Mouse (Mus musculus): ENCODE data around the gene Abt1. TPM values are rescaled to one million over a fixed set of nuclear protein-coding genes. Genes with fewer than 3 reads are reported as not detected.

Gene Abt1
- total RNA-seq, 1 experiment: 15.5 TPM

- H3K36me3 ChIP-seq (ENCODE audit: control insufficient read depth, insufficient read depth, low read length, poor library complexity, severe bottlenecking): no peaks in the 10 kb centered on the region
- H3K9ac ChIP-seq (ENCODE audit: insufficient read depth, low read depth, low read length, poor library complexity, severe bottlenecking): no peak overlapping the region; the same call in 1 of the 2 replicates
- no peaks in the 10 kb centered on the region for H3K9me3 ChIP-seq (ENCODE audit: control insufficient read depth, insufficient read depth, low read depth, low read length)
- TF ChIP-seq HCFC1 (IDR thresholded peaks at IDR 0.05; ENCODE audit: borderline replicate concordance, insufficient read depth, low read length) (no peak), ZC3H11A (IDR thresholded peaks at IDR 0.05; ENCODE audit: borderline replicate concordance, low read depth, low read length) (no peak), CHD2 (IDR thresholded peaks at IDR 0.05; ENCODE audit: low read depth, low read length) (no peak), MAFK (IDR thresholded peaks at IDR 0.05; ENCODE audit: insufficient read depth, low read depth, low read length) (no peak), ZNF384 (IDR thresholded peaks at IDR 0.05; ENCODE audit: low read depth, low read length) (no peak)
- in situ Hi-C loops (cut with MboI; ENCODE audit: low sequenced_read_pairs in 2 of 2, unreplicated experiment in 2 of 2): loop anchor here (5.0 to 25.0 kb wide), 2 partner anchors 87 to 1518 kb away; no protein-coding TSS in a partner anchor
- no peak for DNase-seq (ENCODE audit: low read depth, low spot score)
- H3K4me3 ChIP-seq (ENCODE audit: insufficient read depth in 1 of 2, low read depth in 1 of 2, low read length in 2 of 2, poor library complexity in 1 of 2, severe bottlenecking in 1 of 2): peak overlapping the region; percentile 71 to 75
- H3K4me1 ChIP-seq (ENCODE audit: control insufficient read depth in 2 of 2, insufficient read depth in 2 of 2, low read length in 2 of 2, poor library complexity in 1 of 2): 0 out of 4 replicates have a peak, but pooled peaks cover 0 to 2% of the 10 kb centered on the region in 2 experiments
- H3K27ac ChIP-seq (ENCODE audit: insufficient read depth, low read depth, low read length, poor library complexity, severe bottlenecking): no peak overlapping the region
Measured at GRCm38 (mm10) chr13:23429771-23430380, 6.2 kb upstream of the Abt1 start.

GRCm38 (mm10) chr13:23428166-23428993 lies 4.7 kb upstream of the Abt1 start:
- Histone ChIP-seq H3K27ac (ENCODE audit: insufficient read depth, low read depth, low read length, poor library complexity, severe bottlenecking) (no peak overlapping the region), H3K4me3 (ENCODE audit: insufficient read depth in 1 of 2, low read depth in 1 of 2, low read length in 2 of 2, poor library complexity in 1 of 2, severe bottlenecking in 1 of 2) (no peak overlapping the region), H3K36me3 (ENCODE audit: control insufficient read depth, insufficient read depth, low read length, poor library complexity, severe bottlenecking) (no peaks in the 10 kb centered on the region), H3K4me1 (ENCODE audit: control insufficient read depth in 2 of 2, insufficient read depth in 2 of 2, low read length in 2 of 2, poor library complexity in 1 of 2) (0 out of 4 replicates have a peak, but pooled peaks cover 0 to 2% of the 10 kb centered on the region in 2 experiments), H3K9ac (ENCODE audit: insufficient read depth, low read depth, low read length, poor library complexity, severe bottlenecking) (no peak overlapping the region), H3K9me3 (ENCODE audit: control insufficient read depth, insufficient read depth, low read depth, low read length) (no peaks in the 10 kb centered on the region)
- in situ Hi-C loops (cut with MboI; ENCODE audit: low sequenced_read_pairs in 2 of 2, unreplicated experiment in 2 of 2): loop anchor here (5.0 to 25.0 kb wide), 2 partner anchors 89 to 1516 kb away; no protein-coding TSS in a partner anchor
- TF ChIP-seq CHD2 (IDR thresholded peaks at IDR 0.05; ENCODE audit: low read depth, low read length): no peak
- no peak for TF ChIP-seq ZNF384 (IDR thresholded peaks at IDR 0.05; ENCODE audit: low read depth, low read length)
- no peak for TF ChIP-seq MAFK (IDR thresholded peaks at IDR 0.05; ENCODE audit: insufficient read depth, low read depth, low read length)
- TF ChIP-seq HCFC1 (IDR thresholded peaks at IDR 0.05; ENCODE audit: borderline replicate concordance, insufficient read depth, low read length): no peak
- no peak for TF ChIP-seq ZC3H11A (IDR thresholded peaks at IDR 0.05; ENCODE audit: borderline replicate concordance, low read depth, low read length)
- no peak for DNase-seq (ENCODE audit: low read depth, low spot score)

GRCm38 (mm10) chr13:23427401-23427910 lies 3.8 kb upstream of the Abt1 start:
- H3K4me1 ChIP-seq (ENCODE audit: control insufficient read depth in 2 of 2, insufficient read depth in 2 of 2, low read length in 2 of 2, poor library complexity in 1 of 2): peaks cover 0 to 6% of the 10 kb centered on the region in 2 experiments; a peak in 1 of 4 replicates

GRCm38 (mm10) chr13:23426922-23427321 lies 3.3 kb upstream of the Abt1 start:
- TF ChIP-seq ZNF384 (IDR thresholded peaks at IDR 0.05; ENCODE audit: low read depth, low read length) (no peak), CHD2 (IDR thresholded peaks at IDR 0.05; ENCODE audit: low read depth, low read length) (no peak), HCFC1 (IDR thresholded peaks at IDR 0.05; ENCODE audit: borderline replicate concordance, insufficient read depth, low read length) (no peak), ZC3H11A (IDR thresholded peaks at IDR 0.05; ENCODE audit: borderline replicate concordance, low read depth, low read length) (no peak), MAFK (IDR thresholded peaks at IDR 0.05; ENCODE audit: insufficient read depth, low read depth, low read length) (no peak)
- in situ Hi-C loops (cut with MboI; ENCODE audit: low sequenced_read_pairs in 2 of 2, unreplicated experiment in 2 of 2): loop anchor here (5.0 to 25.0 kb wide), 2 partner anchors 90 to 1515 kb away; no protein-coding TSS in a partner anchor
- Histone ChIP-seq H3K4me3 (ENCODE audit: insufficient read depth in 1 of 2, low read depth in 1 of 2, low read length in 2 of 2, poor library complexity in 1 of 2, severe bottlenecking in 1 of 2) (no peak overlapping the region), H3K9me3 (ENCODE audit: control insufficient read depth, insufficient read depth, low read depth, low read length) (no peaks in the 10 kb centered on the region), H3K36me3 (ENCODE audit: control insufficient read depth, insufficient read depth, low read length, poor library complexity, severe bottlenecking) (peaks cover 7% of the 10 kb centered on the region), H3K4me1 (ENCODE audit: control insufficient read depth in 2 of 2, insufficient read depth in 2 of 2, low read length in 2 of 2, poor library complexity in 1 of 2) (peaks cover 0 to 11% of the 10 kb centered on the region in 2 experiments; a peak in 1 of 4 replicates), H3K9ac (ENCODE audit: insufficient read depth, low read depth, low read length, poor library complexity, severe bottlenecking) (no peak overlapping the region), H3K27ac (ENCODE audit: insufficient read depth, low read depth, low read length, poor library complexity, severe bottlenecking) (no peak overlapping the region)
- DNase-seq (ENCODE audit: low read depth, low spot score): no peak

More at GRCm38 (mm10) chr13:23427401-23427910, 3.8 kb upstream of the Abt1 start:
- Histone ChIP-seq H3K4me3 (ENCODE audit: insufficient read depth in 1 of 2, low read depth in 1 of 2, low read length in 2 of 2, poor library complexity in 1 of 2, severe bottlenecking in 1 of 2) (no peak overlapping the region), H3K36me3 (ENCODE audit: control insufficient read depth, insufficient read depth, low read length, poor library complexity, severe bottlenecking) (peaks cover 2% of the 10 kb centered on the region; the same call in 1 of the 2 replicates), H3K27ac (ENCODE audit: insufficient read depth, low read depth, low read length, poor library complexity, severe bottlenecking) (no peak overlapping the region), H3K9me3 (ENCODE audit: control insufficient read depth, insufficient read depth, low read depth, low read length) (no peaks in the 10 kb centered on the region), H3K9ac (ENCODE audit: insufficient read depth, low read depth, low read length, poor library complexity, severe bottlenecking) (no peak overlapping the region)
- no peak for DNase-seq (ENCODE audit: low read depth, low spot score)
- in situ Hi-C loops (cut with MboI; ENCODE audit: low sequenced_read_pairs in 2 of 2, unreplicated experiment in 2 of 2): loop anchor here (5.0 to 25.0 kb wide), 2 partner anchors 90 to 1515 kb away; no protein-coding TSS in a partner anchor
- TF ChIP-seq ZNF384 (IDR thresholded peaks at IDR 0.05; ENCODE audit: low read depth, low read length) (no peak), CHD2 (IDR thresholded peaks at IDR 0.05; ENCODE audit: low read depth, low read length) (no peak), MAFK (IDR thresholded peaks at IDR 0.05; ENCODE audit: insufficient read depth, low read depth, low read length) (no peak), HCFC1 (IDR thresholded peaks at IDR 0.05; ENCODE audit: borderline replicate concordance, insufficient read depth, low read length) (no peak), ZC3H11A (IDR thresholded peaks at IDR 0.05; ENCODE audit: borderline replicate concordance, low read depth, low read length) (no peak)
